Mouse (Mus musculus): Measurements from ENCODE around the gene Foxa2. TPM values are rescaled to one million over a fixed set of nuclear protein-coding genes. Genes with fewer than 3 reads are reported as not detected.
A peak's percentile ranks its signal among the peaks of the same experiment; 100 is the strongest.

The Foxa2 gene
- polyA plus RNA-seq (2014; fragmentation: Nextera tagmentation; extraction: Ambion mirVana) = 0.16 TPM in 1 of 2 replicates, not detected in the other

- ATAC-seq (ENCODE audit: low FRiP score, low TSS enrichment) = no peak
- peak within 1 kb of the TSS; percentile 40 for H3K4me3 ChIP-seq (ENCODE audit: low read length)
- H3K4me1 ChIP-seq (ENCODE audit: control insufficient read depth, insufficient read depth, low read length) = no peaks in the 10 kb centered on the region; the same call in 1 of the 2 replicates
- H3K27me3 ChIP-seq (ENCODE audit: control insufficient read depth, insufficient read depth, low read length) = peaks cover 97% of the 10 kb centered on the region
- H3K27ac ChIP-seq (ENCODE audit: low read depth, low read length) = no peak within 1 kb of the TSS
- no peaks in the 10 kb centered on the region for H3K36me3 ChIP-seq (ENCODE audit: control insufficient read depth, insufficient read depth, low read length)
- WGBS = 2% methylated on average over 19 of the region's 19 CpGs
- no peak within 1 kb of the TSS for H3K9ac ChIP-seq (ENCODE audit: low read depth, low read length)
- H3K4me2 ChIP-seq (replicated peaks; ENCODE audit: low read depth, low read length) = peak within 1 kb of the TSS; percentile 48
- H3K9me3 ChIP-seq (ENCODE audit: control insufficient read depth, low read length) = no peaks in the 10 kb centered on the region
Observed at GRCm38 (mm10) chr2:148046799-148047165, at the start of gene Foxa2. TSS of gene Foxa2 (minus strand) at chr2:148046969.

GRCm38 (mm10) chr2:148092089-148092488 lies 45.3 kb upstream of the Foxa2 start:
- Histone ChIP-seq H3K9ac (ENCODE audit: low read depth, low read length) (no peak overlapping the region), H3K27ac (ENCODE audit: low read depth, low read length) (no peak overlapping the region), H3K4me2 (replicated peaks; ENCODE audit: low read depth, low read length) (no peak overlapping the region), H3K4me1 (ENCODE audit: control insufficient read depth, insufficient read depth, low read length) (no peaks in the 10 kb centered on the region), H3K4me3 (ENCODE audit: low read length) (no peak overlapping the region), H3K27me3 (ENCODE audit: control insufficient read depth, insufficient read depth, low read length) (no peaks in the 10 kb centered on the region), H3K9me3 (ENCODE audit: control insufficient read depth, low read length) (no peaks in the 10 kb centered on the region), H3K36me3 (ENCODE audit: control insufficient read depth, insufficient read depth, low read length) (no peaks in the 10 kb centered on the region)
- WGBS = 88% methylated on average over 2 of the region's 2 CpGs
- no peak for ATAC-seq (ENCODE audit: low FRiP score, low TSS enrichment)

GRCm38 (mm10) chr2:148091657-148092056 lies 44.9 kb upstream of the Foxa2 start:
- Histone ChIP-seq H3K4me3 (ENCODE audit: low read length) (no peak overlapping the region), H3K27ac (ENCODE audit: low read depth, low read length) (no peak overlapping the region), H3K9me3 (ENCODE audit: control insufficient read depth, low read length) (no peaks in the 10 kb centered on the region), H3K4me1 (ENCODE audit: control insufficient read depth, insufficient read depth, low read length) (no peaks in the 10 kb centered on the region), H3K4me2 (replicated peaks; ENCODE audit: low read depth, low read length) (no peak overlapping the region), H3K9ac (ENCODE audit: low read depth, low read length) (no peak overlapping the region), H3K27me3 (ENCODE audit: control insufficient read depth, insufficient read depth, low read length) (no peaks in the 10 kb centered on the region), H3K36me3 (ENCODE audit: control insufficient read depth, insufficient read depth, low read length) (no peaks in the 10 kb centered on the region)
- peak; percentile 52; the same call in 1 of the 2 replicates for ATAC-seq (ENCODE audit: low FRiP score, low TSS enrichment)
- WGBS = 57% methylated on average over 6 of the region's 6 CpGs

- Histone ChIP-seq H3K27ac (ENCODE audit: low read depth, low read length) (no peak overlapping the region), H3K27me3 (ENCODE audit: control insufficient read depth, insufficient read depth, low read length) (no peaks in the 10 kb centered on the region), H3K9me3 (ENCODE audit: control insufficient read depth, low read length) (no peaks in the 10 kb centered on the region), H3K4me3 (ENCODE audit: low read length) (no peak overlapping the region), H3K4me2 (replicated peaks; ENCODE audit: low read depth, low read length) (no peak overlapping the region), H3K36me3 (ENCODE audit: control insufficient read depth, insufficient read depth, low read length) (no peaks in the 10 kb centered on the region), H3K9ac (ENCODE audit: low read depth, low read length) (no peak overlapping the region), H3K4me1 (ENCODE audit: control insufficient read depth, insufficient read depth, low read length) (no peaks in the 10 kb centered on the region)
- WGBS = 93% methylated on average over 2 of the region's 2 CpGs
- ATAC-seq (ENCODE audit: low FRiP score, low TSS enrichment) = no peak
Observed at GRCm38 (mm10) chr2:148090071-148090470, 43.3 kb upstream of the Foxa2 start.

- Histone ChIP-seq H3K9me3 (ENCODE audit: control insufficient read depth, low read length) (no peaks in the 10 kb centered on the region), H3K36me3 (ENCODE audit: control insufficient read depth, insufficient read depth, low read length) (no peaks in the 10 kb centered on the region), H3K27ac (ENCODE audit: low read depth, low read length) (no peak overlapping the region), H3K9ac (ENCODE audit: low read depth, low read length) (no peak overlapping the region), H3K27me3 (ENCODE audit: control insufficient read depth, insufficient read depth, low read length) (no peaks in the 10 kb centered on the region), H3K4me3 (ENCODE audit: low read length) (no peak overlapping the region), H3K4me1 (ENCODE audit: control insufficient read depth, insufficient read depth, low read length) (no peaks in the 10 kb centered on the region), H3K4me2 (replicated peaks; ENCODE audit: low read depth, low read length) (no peak overlapping the region)
- no peak for ATAC-seq (ENCODE audit: low FRiP score, low TSS enrichment)
- 84% methylated on average over 5 of the region's 5 CpGs for WGBS
Observed at GRCm38 (mm10) chr2:148085529-148085928, 38.8 kb upstream of the Foxa2 start.

GRCm38 (mm10) chr2:148085126-148085525 lies 38.4 kb upstream of the Foxa2 start:
- Histone ChIP-seq H3K27ac (ENCODE audit: low read depth, low read length) (no peak overlapping the region), H3K4me3 (ENCODE audit: low read length) (no peak overlapping the region), H3K9me3 (ENCODE audit: control insufficient read depth, low read length) (no peaks in the 10 kb centered on the region), H3K4me1 (ENCODE audit: control insufficient read depth, insufficient read depth, low read length) (no peaks in the 10 kb centered on the region), H3K9ac (ENCODE audit: low read depth, low read length) (no peak overlapping the region), H3K36me3 (ENCODE audit: control insufficient read depth, insufficient read depth, low read length) (no peaks in the 10 kb centered on the region), H3K27me3 (ENCODE audit: control insufficient read depth, insufficient read depth, low read length) (no peaks in the 10 kb centered on the region), H3K4me2 (replicated peaks; ENCODE audit: low read depth, low read length) (no peak overlapping the region)
- WGBS = 68% methylated on average over 4 of the region's 4 CpGs
- ATAC-seq (ENCODE audit: low FRiP score, low TSS enrichment) = no peak

GRCm38 (mm10) chr2:148082283-148082682 lies 35.5 kb upstream of the Foxa2 start:
- H3K4me2 ChIP-seq (replicated peaks; ENCODE audit: low read depth, low read length) = no peak overlapping the region
- no peak overlapping the region for H3K4me3 ChIP-seq (ENCODE audit: low read length)
- no peaks in the 10 kb centered on the region for H3K27me3 ChIP-seq (ENCODE audit: control insufficient read depth, insufficient read depth, low read length)
- 0 out of 2 replicates have a peak, but pooled peaks have one; percentile 57 for ATAC-seq (ENCODE audit: low FRiP score, low TSS enrichment)
- no peaks in the 10 kb centered on the region for H3K9me3 ChIP-seq (ENCODE audit: control insufficient read depth, low read length)
- no peak overlapping the region for H3K9ac ChIP-seq (ENCODE audit: low read depth, low read length)
- no peak overlapping the region for H3K27ac ChIP-seq (ENCODE audit: low read depth, low read length)
- no peaks in the 10 kb centered on the region for H3K4me1 ChIP-seq (ENCODE audit: control insufficient read depth, insufficient read depth, low read length)
- no peaks in the 10 kb centered on the region for H3K36me3 ChIP-seq (ENCODE audit: control insufficient read depth, insufficient read depth, low read length)
- WGBS = 24% methylated on average over 8 of the region's 8 CpGs

- Histone ChIP-seq H3K27me3 (ENCODE audit: control insufficient read depth, insufficient read depth, low read length) (peaks cover 4% of the 10 kb centered on the region; the same call in 1 of the 2 replicates), H3K27ac (ENCODE audit: low read depth, low read length) (no peak overlapping the region), H3K9ac (ENCODE audit: low read depth, low read length) (no peak overlapping the region), H3K4me2 (replicated peaks; ENCODE audit: low read depth, low read length) (no peak overlapping the region), H3K36me3 (ENCODE audit: control insufficient read depth, insufficient read depth, low read length) (no peaks in the 10 kb centered on the region), H3K4me1 (ENCODE audit: control insufficient read depth, insufficient read depth, low read length) (no peaks in the 10 kb centered on the region), H3K4me3 (ENCODE audit: low read length) (no peak overlapping the region), H3K9me3 (ENCODE audit: control insufficient read depth, low read length) (no peaks in the 10 kb centered on the region)
- WGBS = 77% methylated on average over 6 of the region's 6 CpGs
- no peak for ATAC-seq (ENCODE audit: low FRiP score, low TSS enrichment)
Observed at GRCm38 (mm10) chr2:148060705-148061104, 13.9 kb upstream of the Foxa2 start.

- 3% methylated on average over 6 of the region's 6 CpGs for WGBS
- ATAC-seq (ENCODE audit: low FRiP score, low TSS enrichment) = no peak
Observed at GRCm38 (mm10) chr2:148053411-148053810, 6.6 kb upstream of the Foxa2 start.

More at GRCm38 (mm10) chr2:148053411-148053810, 6.6 kb upstream of the Foxa2 start:
- H3K4me2 ChIP-seq (replicated peaks; ENCODE audit: low read depth, low read length) = no peak overlapping the region
- no peak overlapping the region for H3K9ac ChIP-seq (ENCODE audit: low read depth, low read length)
- H3K27ac ChIP-seq (ENCODE audit: low read depth, low read length) = no peak overlapping the region
- H3K36me3 ChIP-seq (ENCODE audit: control insufficient read depth, insufficient read depth, low read length) = no peaks in the 10 kb centered on the region
- H3K4me3 ChIP-seq (ENCODE audit: low read length) = no peak overlapping the region
- H3K4me1 ChIP-seq (ENCODE audit: control insufficient read depth, insufficient read depth, low read length) = no peaks in the 10 kb centered on the region
- no peaks in the 10 kb centered on the region for H3K9me3 ChIP-seq (ENCODE audit: control insufficient read depth, low read length)
- H3K27me3 ChIP-seq (ENCODE audit: control insufficient read depth, insufficient read depth, low read length) = peaks cover 71% of the 10 kb centered on the region
